Mouse (Mus musculus): Measurements from ENCODE around the gene Rrn3.

- no peak for TF ChIP-seq CTCF (IDR thresholded peaks at IDR 0.05; ENCODE audit: control insufficient read depth, insufficient read depth, insufficient replicate concordance, low read depth, low read length)
- no peak for TF ChIP-seq POLR2A (IDR thresholded peaks at IDR 0.05; ENCODE audit: control insufficient read depth, low read depth, low read length)
These were observed 29.9 kb upstream of the Rrn3 start for GRCm38 (mm10) chr16:13750626-13751025.
